Mouse (Mus musculus): Measurements from ENCODE around the gene Smad6.

Smad6 gene

DNA sequence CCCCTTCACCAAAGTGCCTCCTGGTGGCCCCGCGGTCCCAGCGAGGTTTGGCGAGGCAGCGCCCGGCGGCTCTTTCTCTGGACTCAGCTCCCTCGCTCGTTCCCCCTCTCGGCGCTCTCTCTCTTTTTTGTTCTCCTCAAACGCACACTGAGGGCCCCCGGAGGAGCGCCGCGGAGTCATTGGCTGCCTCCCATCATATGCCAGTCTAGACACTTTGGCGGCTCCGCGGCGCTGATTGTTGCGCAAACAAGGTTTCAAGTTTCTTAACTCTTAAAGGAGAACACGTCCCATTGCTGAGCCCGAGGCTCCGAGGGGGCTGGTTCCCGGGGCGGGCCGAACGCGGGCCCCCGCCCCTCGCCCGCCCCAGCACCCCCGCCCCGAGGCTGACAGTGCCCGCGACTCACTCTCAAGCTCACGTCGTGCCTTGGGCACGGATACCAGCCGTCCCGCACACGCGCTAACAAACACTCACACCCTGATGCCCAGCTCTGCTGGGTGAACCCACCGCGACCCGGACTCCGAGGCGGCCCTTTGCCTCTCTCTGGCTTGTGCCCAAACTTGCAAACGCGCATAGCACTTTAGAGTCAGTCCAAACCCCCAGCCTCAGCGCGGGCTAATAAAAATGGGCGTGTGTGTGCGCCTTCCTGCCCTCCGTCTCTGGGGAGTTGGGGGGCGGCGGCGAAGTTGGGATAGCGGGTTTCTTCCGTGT lies at the start of gene Smad6:
Gene Smad6, minus strand, starts transcription at position 207 of the 709 bp plus-strand sequence.
- peak; percentile 98 for DNase-seq (ENCODE audit: low read depth, low spot score)

DNA sequence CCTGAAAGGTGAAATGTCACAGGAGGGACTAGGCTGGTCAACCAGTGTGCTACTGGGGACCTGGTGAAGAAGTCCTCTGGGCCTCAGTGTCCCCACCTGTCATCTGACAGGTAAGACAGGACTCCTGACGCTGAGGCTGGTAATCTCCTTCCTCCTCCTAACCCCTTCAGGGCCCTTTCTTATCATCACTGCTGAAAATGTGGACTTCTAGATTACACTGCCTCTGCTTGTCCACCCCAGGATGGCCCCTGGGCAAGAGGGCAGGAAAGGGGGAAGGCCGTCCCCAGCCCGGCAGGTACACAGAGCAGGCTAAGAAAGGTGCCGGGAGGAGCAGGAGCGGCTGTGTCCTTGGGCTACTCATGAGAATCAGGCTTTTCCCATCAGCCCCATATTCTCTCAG lies 48.8 kb upstream of the Smad6 start:
- no peak for DNase-seq (ENCODE audit: low read depth, low spot score)

DNA sequence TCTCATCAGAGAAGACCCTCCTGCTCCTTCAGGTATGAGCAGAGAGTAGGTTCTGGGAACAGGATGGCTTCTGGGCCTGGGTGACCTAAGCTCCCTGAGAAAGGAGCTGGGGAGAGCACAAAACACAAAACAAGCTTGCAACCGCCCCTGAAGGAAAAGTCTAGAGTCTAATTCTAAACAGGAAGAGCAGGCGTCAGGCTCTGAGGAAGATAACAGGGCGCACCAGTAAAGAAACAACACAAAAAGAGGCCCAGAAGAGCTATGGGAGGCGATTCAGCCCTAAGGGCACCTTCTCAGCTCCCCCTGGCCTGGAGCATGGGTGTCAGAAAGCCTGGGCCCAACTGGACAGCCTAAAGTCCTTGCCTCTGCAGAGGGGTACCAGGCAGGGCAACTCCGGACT lies 47.3 kb upstream of the Smad6 start:
- no peak for DNase-seq (ENCODE audit: low read depth, low spot score)

DNA sequence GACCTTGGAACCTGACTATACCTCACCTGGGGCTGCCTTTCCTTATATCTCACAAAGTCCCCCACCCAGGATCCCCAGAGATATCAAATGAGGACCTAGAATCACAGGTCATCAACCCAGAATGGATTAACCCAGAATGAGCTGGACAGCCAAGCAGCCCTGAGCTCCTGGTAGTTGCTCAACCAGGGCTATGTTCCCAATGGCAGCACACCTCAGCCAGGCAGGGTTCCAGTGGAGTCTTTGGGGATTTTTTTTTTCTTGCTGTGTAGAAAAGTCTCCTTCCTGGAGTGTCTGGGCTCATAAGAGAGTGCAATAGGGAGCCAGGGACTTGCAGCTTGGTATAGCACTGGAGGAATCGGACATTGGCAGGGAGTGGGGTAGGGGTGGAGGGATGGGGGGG lies 46.7 kb upstream of the Smad6 start:
- DNase-seq (ENCODE audit: low read depth, low spot score) = no peak

DNA sequence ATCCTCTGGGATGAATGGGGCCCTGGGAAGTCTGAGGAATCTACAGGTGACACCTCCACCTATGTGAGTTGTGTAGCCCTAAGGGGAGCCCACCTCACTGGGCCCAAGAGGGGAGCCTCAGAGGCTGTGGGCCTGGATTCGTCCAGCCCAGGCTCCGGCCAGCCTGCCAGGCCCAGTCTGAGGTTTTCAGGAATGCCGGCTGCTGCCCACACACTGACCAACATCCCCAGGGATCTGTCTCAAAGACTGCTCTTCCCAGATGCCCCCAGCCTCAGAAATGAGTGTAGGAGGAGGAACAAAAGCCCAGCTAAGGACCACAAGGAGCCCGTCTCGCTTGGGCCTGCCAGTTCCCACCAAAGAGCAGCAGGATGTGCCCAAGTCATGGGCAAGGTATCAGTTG lies 45.9 kb upstream of the Smad6 start:
- DNase-seq (ENCODE audit: low read depth, low spot score) = no peak

DNA sequence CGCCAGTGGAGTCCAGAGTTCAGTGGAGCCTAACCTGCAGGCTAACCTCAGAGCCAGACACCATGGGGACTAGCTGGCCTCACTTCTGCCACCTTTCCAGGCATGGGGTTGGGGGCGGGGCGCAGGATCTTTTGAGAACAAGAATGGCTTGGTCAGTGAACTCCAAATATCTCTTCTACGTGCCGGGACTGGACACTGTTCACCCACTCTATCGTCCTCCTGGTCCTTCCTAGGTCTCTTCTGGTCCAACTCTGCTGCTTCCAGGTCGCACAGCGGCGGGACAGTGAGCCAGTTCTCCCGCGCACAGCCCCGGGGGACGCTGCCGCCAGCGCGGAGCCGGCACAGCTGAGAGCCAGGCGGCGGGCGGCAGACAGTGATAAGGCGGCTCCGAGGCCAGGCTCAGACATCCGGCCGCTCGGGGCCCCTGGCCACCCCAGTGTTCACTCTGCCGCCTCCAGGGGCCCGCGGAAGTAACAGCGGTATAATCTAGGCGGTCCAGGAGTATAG lies 38.2 kb upstream of the Smad6 start:
- peak; percentile 42 for DNase-seq (ENCODE audit: low read depth, low spot score)

DNA sequence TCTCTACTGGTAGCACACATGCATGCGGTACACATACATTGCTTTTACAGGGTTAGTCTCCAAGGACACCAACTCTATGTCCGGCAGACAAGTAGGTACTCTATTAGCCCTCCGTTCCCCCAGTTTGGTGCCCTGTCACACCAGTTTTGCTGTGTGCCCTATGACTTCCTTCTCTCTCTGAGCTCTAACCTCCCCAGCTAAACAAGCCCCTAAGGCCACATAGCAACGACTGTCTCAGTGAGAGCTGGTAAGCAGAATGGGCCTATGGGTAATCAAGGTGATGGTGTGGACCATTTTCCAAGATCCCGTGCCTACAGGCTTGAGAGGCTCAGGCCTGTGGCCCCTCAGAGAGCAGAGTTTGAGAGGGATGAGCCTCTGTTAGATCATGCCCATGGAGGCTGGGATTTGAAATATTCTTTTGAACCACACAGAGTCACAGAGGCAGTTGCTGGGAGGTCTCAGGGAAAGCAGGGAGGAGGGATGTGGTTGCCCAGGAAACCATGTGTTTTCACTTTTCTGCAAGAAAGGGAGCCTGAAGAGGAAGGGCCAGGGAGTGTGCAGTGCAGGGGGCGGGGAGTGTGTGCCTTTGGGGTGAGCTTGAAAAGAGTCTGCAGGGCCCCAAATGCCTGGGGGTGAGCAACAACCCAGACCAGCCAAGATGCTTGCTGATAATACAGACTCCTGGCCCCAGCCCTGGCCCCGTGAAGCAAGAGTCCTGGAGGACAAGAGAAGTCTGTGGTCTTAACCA lies 36.2 kb upstream of the Smad6 start:
- no peak for DNase-seq (ENCODE audit: low read depth, low spot score)

DNA sequence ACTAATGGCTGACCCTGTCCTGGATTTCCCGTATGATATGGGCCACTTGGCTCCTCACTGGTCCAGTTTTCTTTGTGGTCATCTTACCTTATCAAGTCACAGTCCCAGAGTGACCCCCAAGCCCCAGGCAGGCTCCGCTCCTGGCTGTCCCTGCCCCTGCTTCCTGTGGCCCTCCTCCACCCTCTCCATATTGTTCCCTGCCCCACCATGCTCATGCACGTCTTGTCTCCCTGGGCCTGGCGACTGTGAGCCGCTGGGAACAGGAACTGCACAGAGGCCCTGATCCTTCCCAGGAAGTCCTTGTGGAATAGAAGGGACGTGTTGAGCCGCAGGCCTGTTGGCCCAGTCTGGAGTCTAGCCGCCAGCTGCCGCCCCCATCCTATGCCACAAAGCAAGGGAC lies 33.3 kb upstream of the Smad6 start:
- no peak for DNase-seq (ENCODE audit: low read depth, low spot score)

DNA sequence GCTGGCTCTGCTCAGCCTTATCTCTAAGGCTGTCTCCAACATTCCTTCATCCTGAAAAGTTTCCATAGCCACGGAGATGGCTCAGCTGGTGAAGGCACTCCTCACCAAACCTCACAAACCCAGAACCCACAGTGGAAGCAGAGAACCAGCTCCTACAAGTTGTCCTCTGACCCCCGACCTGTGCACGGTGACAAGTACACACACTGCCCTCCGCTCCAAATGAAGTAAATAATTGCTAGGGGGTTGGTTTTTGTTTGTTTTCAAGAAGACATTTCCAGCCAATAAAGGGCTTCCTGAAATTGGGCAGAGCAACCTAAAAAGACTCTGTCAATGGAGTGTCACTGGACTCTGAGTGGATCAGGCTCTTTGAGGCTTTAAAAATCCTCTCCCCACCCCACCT lies 31.9 kb upstream of the Smad6 start:
- DNase-seq (ENCODE audit: low read depth, low spot score) = no peak

DNA sequence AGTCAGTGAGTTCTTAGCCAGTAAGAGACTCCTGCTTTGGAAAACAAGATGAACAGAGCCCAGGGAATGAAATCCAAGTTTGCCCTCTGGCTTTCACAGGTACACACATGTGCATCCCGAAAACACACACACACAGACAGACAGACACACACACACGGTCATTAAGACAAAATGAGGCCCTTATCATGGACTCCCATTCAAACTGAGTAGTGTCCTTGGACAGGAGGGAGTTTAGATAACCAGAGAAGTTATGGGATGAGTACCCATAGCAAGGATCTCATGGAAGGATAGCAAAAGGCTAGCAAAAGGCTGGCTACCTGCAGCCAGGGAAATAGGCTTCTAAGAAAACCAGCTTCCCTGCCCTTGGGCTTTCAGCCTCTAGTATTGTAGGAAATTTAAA lies 29.4 kb upstream of the Smad6 start:
- DNase-seq (ENCODE audit: low read depth, low spot score) = no peak

DNA sequence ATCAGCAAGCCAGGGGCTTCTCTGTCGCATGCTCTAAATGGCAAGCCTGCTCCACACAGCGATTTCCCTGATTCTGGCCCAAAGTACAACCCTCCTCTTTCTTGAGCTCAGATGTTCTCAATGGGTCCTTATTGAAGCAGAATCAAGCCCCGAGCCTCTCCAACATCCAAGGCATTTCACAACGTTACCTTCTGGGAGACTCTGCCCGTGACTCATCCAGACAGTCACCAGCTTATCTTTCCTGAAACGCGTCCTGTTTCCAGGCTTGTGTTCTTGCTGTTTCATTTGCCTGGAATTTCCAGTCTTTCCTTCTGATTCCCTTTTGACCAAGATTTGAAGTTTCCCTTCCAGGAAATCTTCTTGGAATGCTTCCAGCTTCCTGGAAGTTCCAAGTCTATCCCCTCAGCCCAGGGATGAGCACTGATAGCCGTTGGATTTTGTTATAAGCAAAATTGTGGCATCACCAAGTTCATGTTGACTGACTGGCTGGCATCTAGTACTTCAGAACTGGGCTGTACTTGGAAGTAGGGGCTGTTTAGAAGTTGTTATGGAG lies 28.7 kb upstream of the Smad6 start:
- peak; percentile 36 for DNase-seq (ENCODE audit: low read depth, low spot score)

DNA sequence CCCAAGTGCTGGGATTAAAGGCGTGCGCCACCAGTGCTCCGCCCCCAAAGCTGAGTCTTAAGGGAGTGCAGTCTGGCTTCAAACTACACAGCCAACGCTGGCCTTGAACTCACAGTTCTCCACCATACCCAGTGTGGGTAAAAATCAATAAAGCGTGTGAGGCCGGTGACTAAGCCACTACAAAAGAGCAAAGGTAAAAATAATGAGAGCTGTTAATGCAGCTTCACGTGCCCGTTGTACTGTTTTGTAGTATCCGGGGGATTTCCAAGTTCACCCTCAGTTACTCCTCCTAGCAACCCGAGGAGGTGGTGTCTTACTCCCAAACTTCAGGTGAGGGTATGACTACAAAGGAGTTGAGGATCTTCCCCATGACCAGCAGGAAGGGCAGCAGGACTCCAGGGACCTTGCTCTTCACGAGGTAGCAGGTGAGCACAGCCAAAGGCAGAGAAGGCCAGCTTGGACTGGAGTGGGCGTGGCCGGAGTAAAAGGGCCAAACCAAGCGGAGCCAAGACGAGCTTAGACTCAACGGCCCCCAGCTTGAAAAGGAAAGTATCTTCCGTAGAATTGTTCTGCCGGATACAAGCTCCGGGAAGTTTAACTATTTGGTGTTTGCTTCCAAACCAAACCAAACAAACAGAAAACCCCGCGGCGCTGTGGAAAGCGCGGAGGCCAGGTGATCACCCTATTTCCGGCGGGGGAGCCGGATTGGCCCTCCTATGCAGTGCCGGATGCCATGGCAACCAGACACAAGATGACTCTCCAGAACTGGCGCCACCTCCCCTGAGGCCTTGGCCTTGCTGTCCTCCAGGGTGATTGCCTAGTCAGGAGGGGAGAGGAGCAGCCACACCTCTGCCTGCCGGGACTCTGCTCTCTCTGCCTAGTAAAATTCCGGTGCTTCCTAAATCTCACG lies 27.9 kb upstream of the Smad6 start:
- peak; percentile 98 for DNase-seq (ENCODE audit: low read depth, low spot score)

DNA sequence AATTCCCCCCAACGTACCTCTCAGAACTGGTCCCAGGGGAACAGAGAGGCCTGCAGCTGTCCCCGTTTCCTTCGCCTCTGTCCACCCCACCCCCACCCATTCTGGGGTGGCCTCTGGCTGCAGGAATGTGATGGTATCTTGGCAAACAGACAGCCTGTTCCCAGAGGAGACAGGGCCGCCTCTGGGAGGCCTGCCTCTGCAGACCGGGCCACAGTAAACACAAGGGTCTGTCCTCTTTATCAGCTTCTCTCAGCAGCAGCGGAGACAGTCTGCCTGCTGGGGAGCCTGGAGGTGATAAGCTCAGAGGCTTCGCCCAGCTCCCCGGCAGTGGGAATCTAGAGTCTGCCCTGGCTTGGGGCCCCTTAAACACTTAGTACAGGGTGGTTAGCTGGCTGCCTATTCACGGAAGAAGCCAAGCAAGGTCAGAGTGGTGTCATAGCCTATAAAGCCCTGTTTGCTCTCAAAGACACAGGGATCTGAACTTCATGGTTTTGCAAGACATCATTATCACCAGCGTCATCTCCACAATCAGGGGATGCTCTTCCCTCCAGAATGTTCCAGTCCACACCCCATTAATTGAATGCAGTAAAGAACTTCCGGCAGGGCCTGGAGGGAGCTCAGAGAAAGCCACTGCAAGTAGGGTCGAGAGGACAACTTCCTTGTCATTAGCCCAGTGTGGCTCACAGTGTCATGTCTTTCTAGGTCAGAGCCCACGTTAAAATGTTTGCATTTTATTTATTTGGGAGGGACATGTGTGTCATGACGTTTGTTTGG lies 23.4 kb upstream of the Smad6 start:
- peak; percentile 47 for DNase-seq (ENCODE audit: low read depth, low spot score)

DNA sequence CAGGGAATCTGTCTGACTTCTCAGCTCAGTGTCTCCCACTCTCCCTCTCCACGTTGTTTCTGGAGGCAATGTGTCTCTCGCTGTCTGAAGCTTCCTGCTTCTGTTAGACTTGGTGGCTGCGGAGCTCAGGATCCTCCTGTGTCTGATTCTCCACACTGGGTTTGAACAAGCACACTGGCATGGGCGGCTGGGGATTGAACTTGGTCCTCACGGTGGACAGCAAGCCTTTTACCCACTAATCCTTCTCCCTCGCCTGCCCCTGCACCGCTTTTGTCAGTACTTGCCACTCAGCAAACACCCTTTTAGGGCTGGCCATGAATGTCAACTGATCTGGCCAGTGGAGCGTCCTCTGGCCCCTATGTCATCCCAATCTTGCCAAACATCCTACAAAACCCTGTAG lies 22.5 kb upstream of the Smad6 start:
- DNase-seq (ENCODE audit: low read depth, low spot score) = no peak

DNA sequence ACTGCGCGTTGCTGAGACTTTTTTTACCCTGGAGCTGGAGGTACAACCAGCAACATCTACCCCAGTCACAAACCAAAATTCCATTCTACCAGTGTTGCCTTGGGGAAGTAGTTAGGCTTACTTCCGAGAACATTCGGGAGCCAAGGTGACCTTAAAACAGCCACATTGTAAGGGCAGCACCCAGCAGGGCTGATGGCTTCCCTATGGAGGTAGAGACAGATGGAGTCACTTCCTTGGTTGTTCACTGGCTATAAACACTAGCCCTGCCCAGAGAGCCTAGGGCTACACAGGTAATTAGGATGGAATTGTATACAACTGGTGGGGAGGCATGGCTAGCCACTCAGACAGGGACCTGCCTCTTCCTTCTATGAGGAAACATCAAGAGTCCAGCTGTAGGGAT lies 21.1 kb upstream of the Smad6 start:
- peak; percentile 99 for DNase-seq (ENCODE audit: low read depth, low spot score)

DNA sequence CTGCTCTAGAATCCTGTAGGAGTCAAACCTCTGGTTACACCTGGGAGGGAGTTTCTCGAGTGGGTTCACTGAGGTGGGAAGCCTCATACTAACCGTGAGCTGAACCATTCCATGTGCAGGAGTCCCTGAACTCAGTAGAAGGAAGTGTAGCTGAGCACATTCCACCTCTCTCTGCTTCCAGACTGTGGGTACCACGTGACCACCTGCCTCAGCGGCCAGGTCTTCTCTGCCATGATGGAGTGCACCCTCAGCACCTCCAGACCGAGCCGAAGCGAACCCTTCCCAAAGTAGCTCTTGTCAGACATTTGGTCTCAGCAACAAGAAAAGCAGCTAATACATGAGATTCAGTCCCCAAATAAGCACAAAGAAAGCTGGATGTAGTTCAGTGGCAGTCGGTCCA lies 20.4 kb upstream of the Smad6 start:
- peak; percentile 77 for DNase-seq (ENCODE audit: low read depth, low spot score)

DNA sequence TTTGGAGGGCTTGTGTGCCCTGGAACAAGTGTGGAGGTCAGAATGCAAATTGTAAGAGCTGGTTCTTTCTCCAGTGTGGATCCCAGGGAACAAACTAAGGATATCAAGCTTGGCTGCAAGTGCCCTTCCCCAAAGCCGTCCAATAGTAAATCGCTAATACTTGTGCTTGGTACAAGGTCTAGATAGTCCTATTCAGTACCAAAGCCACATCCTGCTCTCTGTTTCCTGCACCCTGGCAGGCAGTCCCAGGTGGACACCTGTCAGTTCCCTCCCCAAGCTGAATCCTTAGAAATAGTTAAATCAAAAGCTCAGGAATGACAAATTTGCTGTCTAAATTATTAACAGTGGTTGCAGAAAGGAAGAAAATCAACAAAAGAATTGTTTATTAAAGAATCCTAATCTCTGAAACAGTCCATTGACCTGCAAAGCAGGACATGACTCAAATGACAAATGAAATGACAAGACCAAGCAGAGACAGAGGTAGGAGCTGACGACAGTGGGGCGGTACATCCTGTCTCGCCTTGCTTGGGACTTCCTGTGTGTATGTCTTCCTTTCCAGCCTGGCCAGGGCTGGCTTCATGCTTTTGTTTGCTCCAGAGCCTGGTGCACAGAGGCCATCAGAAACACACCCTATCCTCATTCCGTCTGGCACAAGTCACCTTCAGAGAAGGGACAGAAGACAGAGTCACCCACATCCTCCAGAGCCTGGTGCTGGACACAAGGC lies 8.2 kb upstream of the Smad6 start:
- DNase-seq (ENCODE audit: low read depth, low spot score) = no peak

DNA sequence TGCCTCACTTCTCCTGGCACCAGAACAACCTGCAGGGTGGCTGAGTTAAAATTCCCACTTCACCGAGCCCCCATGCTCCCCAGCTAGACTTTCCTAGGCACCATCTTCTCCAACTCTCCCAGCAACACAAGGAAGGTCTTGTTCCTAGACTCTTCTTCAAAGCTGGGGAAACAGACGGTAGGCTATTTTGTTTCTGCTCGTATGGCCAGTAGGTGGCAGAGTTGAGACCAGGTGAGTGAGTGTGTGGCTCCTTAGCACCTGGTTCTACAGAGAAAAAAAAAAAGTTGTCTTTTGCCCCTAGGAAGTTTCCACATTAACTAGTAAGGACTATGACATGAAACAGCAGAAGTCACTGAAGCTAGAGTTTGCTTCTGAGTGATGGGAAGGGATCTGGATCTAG lies 3.7 kb upstream of the Smad6 start:
- DNase-seq (ENCODE audit: low read depth, low spot score) = peak; percentile 80

DNA sequence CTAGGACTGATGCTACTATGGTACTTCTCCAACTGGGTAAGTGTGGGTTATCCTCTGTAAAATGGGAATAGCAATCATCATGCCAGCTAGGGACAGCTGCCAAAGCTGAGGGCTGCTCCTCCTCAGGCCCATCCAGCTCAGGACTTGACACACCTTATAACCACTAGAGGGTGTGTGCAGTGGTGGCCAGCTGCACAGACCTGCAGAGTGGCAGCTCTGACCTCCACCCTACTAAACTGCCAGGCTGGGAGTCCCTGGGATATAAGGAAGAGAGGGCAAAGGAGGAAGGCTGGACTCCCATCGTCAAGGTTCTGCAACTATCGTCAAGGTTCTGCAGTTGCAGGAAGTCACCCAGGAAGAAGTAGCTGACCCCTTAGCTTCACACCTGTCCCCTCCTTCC lies 3.1 kb upstream of the Smad6 start:
- DNase-seq (ENCODE audit: low read depth, low spot score) = no peak
